Mouse (Mus musculus) limb, embryonic 12.5 days (tissue): ENCODE results near the gene Reep6. TPM values are rescaled to one million over a fixed set of nuclear protein-coding genes. Genes with fewer than 3 reads are reported as not detected.

Experiments used
- ATAC-seq: fragments of 200-750 bp; cut with Nextera tagmentation; 2 replicates; pipeline ENCODE4 v1.8.0; 2017; ENCODE audit warnings: low read depth, moderate TSS enrichment; ENCODE audit not compliant: insufficient number of reproducible peaks, insufficient read depth, low FRiP score, low TSS enrichment
- H3K27ac ChIP-seq: fragments of 300-500 bp; sonication (generic); 2 replicates; pipeline ENCODE4 v1.5.1; 2016; ENCODE audit warnings: mild to moderate bottlenecking, moderate library complexity
- H3K27me3 ChIP-seq: fragments of 300-500 bp; sonication (generic); 2 replicates; pipeline ENCODE4 v1.6.1; 2016; ENCODE audit warnings: mild to moderate bottlenecking, moderate library complexity
- H3K36me3 ChIP-seq: fragments of 300-500 bp; sonication (generic); 2 replicates; pipeline ENCODE4 v1.6.1; 2016; ENCODE audit warnings: mild to moderate bottlenecking, moderate library complexity
- H3K4me1 ChIP-seq: fragments of 300-500 bp; sonication (generic); replicated peaks from 2 replicates; pipeline ENCODE4 v1.6.1; 2016
- H3K4me2 ChIP-seq: fragments of 300-500 bp; sonication (generic); 2 replicates; pipeline ENCODE4 v1.6.1; 2016; ENCODE audit warnings: mild to moderate bottlenecking, moderate library complexity
- H3K4me3 ChIP-seq: fragments of 300-500 bp; sonication (generic); replicated peaks from 2 replicates; pipeline ENCODE4 v1.5.1; 2016; ENCODE audit warnings: mild to moderate bottlenecking
- H3K9ac ChIP-seq: fragments of 300-500 bp; sonication (generic); replicated peaks from 2 replicates; pipeline ENCODE4 v1.6.1; 2016; ENCODE audit warnings: mild to moderate bottlenecking, moderate library complexity
- H3K9me3 ChIP-seq: fragments of 300-500 bp; sonication (generic); 2 replicates; pipeline ENCODE4 v1.6.1; 2016; ENCODE audit warnings: mild to moderate bottlenecking, moderate library complexity
- WGBS: fragments of 180-500 bp; shearing (Covaris S2); methylation state at CpG from one replicate; pipeline ENCODE4 v1.1.7; 2016; 5-methylcytosine and 5-hydroxymethylcytosine counted together
- polyA plus RNA-seq: library from polyadenylated mRNA; unstranded; fragments of >200 nt; fragmentation: Nextera tagmentation; extraction: Ambion mirVana; gene quantifications from 2 replicates; pipeline ENCODE4 v1.2.1, GENCODE M21; 2016

Reep6 gene
- polyA plus RNA-seq, 1 experiment from 2014 or later = 4.1 TPM

- Histone ChIP-seq H3K36me3 (no peaks in the 10 kb centered on the region), H3K9ac (no peak overlapping the region), H3K27me3 (peaks cover 90% of the 10 kb centered on the region), H3K4me2 (peak overlapping the region; percentile 78), H3K9me3 (0 out of 2 replicates have a peak, but pooled peaks cover 4% of the 10 kb centered on the region), H3K4me1 (peaks cover 22% of the 10 kb centered on the region), H3K27ac (no peak overlapping the region), H3K4me3 (peak overlapping the region; percentile 46)
- WGBS = 37% methylated on average over 7 of the region's 7 CpGs
- ATAC-seq = no peak
Observed at GRCm38 (mm10) chr10:80357336-80357735, 27.6 kb downstream of the Reep6 start.

DNA sequence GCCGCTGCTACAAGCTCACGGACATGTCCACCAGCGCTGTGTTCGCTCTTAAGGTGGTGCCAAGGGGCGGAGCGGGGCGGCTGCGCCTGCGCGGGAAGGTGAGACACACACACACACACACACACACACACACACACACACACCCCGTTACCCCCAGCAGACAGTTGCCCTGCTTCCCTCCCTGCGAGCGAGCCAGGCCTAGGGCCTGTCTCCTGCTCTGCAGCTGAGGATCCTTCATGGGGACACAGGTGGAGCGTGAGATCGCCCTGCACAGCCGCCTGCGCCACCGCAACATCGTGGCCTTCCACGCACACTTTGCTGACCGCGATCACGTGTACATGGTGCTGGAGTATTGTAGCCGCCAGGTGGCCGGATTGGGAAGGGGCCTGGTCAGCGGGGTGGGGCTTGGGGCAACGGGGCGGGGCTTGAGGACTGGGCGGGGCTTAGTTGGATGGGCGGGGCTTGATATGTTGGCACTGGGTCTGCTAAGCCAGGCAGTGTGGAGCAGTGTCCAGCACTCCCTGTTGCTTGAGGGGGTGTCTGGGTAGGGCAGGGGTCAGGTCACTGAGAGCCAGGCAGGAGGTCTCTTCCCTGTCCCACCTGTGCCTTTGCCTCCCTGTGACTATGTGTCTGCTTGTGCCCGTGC lies 28.4 kb downstream of the Reep6 start:
- ATAC-seq = 0 out of 2 replicates have a peak, but pooled peaks have one; percentile 13
- 0 out of 2 replicates have a peak, but pooled peaks cover 6% of the 10 kb centered on the region for H3K9me3 ChIP-seq
- H3K27me3 ChIP-seq = peaks cover 90% of the 10 kb centered on the region
- peak overlapping the region; percentile 32 for H3K4me3 ChIP-seq
- H3K4me2 ChIP-seq = peak overlapping the region; percentile 53
- no peak overlapping the region; the same call in 1 of the 2 replicates for H3K9ac ChIP-seq
- 7% methylated on average over 28 of the region's 31 CpGs for WGBS
- no peak overlapping the region for H3K27ac ChIP-seq
- no peaks in the 10 kb centered on the region for H3K36me3 ChIP-seq
- H3K4me1 ChIP-seq = peaks cover 22% of the 10 kb centered on the region

DNA sequence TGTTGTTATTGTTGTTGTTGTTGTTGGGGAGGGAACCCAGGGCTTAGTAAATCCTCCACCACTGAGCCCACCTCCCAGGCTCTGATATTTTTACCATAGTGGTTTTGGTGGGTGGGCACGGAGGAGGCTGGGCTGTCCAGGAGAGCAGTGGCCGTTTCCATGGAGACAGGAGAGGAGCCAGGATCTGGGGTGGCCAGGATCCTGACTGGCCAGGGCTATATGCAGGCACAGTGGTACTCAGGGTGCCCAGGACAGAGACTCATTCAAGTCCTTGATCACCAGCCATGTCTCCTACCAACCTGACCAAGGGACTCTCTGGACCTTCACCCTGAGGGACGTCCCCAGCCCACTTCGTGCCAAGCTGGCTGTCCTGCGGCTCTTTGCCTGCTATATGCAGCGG lies 34.0 kb downstream of the Reep6 start:
- Histone ChIP-seq H3K4me2 (no peak overlapping the region), H3K9me3 (0 out of 2 replicates have a peak, but pooled peaks cover 6% of the 10 kb centered on the region), H3K4me1 (no peaks in the 10 kb centered on the region), H3K9ac (no peak overlapping the region), H3K4me3 (no peak overlapping the region), H3K36me3 (no peaks in the 10 kb centered on the region), H3K27me3 (peaks cover 50% of the 10 kb centered on the region), H3K27ac (no peak overlapping the region)
- WGBS = 31% methylated on average over 6 of the region's 6 CpGs
- no peak for ATAC-seq

- H3K9me3 ChIP-seq = 0 out of 2 replicates have a peak, but pooled peaks cover 6% of the 10 kb centered on the region
- 50% methylated on average over 6 of the region's 6 CpGs for WGBS
- H3K4me1 ChIP-seq = no peaks in the 10 kb centered on the region
- no peak overlapping the region for H3K27ac ChIP-seq
- H3K27me3 ChIP-seq = peaks cover 30% of the 10 kb centered on the region
- no peak for ATAC-seq
- no peaks in the 10 kb centered on the region for H3K36me3 ChIP-seq
- no peak overlapping the region for H3K9ac ChIP-seq
- H3K4me2 ChIP-seq = no peak overlapping the region
- no peak overlapping the region for H3K4me3 ChIP-seq
Observed at GRCm38 (mm10) chr10:80365736-80366135, 36.0 kb downstream of the Reep6 start.

- no peaks in the 10 kb centered on the region for H3K9me3 ChIP-seq
- H3K9ac ChIP-seq = no peak overlapping the region
- no peak overlapping the region for H3K4me2 ChIP-seq
- no peaks in the 10 kb centered on the region for H3K36me3 ChIP-seq
- no peak overlapping the region for H3K4me3 ChIP-seq
- peaks cover 18% of the 10 kb centered on the region for H3K27me3 ChIP-seq
- H3K27ac ChIP-seq = no peak overlapping the region
- no peak for ATAC-seq
- peaks cover 8% of the 10 kb centered on the region; the same call in 1 of the 2 replicates for H3K4me1 ChIP-seq
- 70% methylated on average over 5 of the region's 5 CpGs for WGBS
Observed at GRCm38 (mm10) chr10:80367954-80368353, 38.2 kb downstream of the Reep6 start.

DNA sequence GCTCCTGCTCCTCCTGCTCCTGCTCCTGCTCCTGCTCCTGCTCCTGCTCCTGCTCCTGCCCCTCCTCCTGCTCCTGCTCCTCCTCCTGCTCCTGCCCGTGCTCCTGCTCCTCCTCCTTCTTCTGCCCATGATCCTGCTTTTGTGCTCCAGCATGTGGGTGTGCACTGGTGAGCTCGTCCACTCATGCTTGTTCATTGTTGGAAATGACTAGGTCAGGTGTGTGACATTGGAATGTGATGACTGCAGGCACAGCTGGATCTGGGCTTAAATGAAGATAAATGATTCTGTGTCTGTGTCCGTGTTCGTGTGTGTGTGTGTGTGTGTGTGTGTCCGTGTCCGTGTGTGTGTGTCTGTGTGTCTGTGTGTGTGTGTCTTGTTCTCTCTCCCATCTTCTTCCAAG lies 38.6 kb downstream of the Reep6 start:
- no peak for ATAC-seq
- Histone ChIP-seq H3K4me2 (no peak overlapping the region), H3K4me3 (no peak overlapping the region), H3K27me3 (peaks cover 16% of the 10 kb centered on the region), H3K27ac (no peak overlapping the region), H3K36me3 (no peaks in the 10 kb centered on the region), H3K9me3 (no peaks in the 10 kb centered on the region), H3K9ac (no peak overlapping the region), H3K4me1 (peaks cover 8% of the 10 kb centered on the region; the same call in 1 of the 2 replicates)
- WGBS = 83% methylated on average over 6 of the region's 6 CpGs

DNA sequence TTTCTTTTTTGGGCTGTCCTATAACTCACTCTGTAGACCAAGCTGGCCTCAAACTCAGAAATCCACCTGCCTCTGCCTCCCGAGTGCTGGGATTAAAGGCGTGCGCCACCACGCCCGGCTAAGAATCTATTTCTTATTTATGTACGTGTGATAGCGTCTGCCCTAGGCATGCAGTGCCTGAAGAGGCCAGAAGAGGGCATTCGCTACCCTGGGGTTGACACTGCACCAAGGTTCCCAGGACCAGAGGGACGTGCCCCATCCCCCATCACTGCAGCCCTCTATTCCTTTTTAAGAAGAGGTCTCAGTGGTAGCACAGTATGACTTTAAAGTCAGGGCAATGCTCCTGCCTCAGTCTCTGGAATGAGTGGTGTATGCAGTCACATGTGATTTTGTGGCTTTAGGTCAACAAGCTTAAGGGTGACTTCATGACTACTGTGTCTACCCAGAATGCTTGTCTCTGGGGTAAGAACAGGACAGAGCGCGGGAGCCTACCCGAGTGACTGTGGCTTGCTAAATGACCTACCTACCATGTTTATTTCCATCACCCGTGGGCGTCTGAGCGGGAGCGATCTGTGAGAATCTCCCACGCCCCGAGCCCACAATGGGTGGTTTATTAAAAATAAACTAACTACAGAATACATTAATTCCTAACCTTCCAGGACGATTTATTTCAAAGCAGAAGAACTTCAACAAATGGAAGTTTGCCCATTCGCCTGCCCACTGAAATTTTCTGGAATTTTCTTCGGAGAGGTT lies 40.4 kb downstream of the Reep6 start:
- Histone ChIP-seq H3K4me3 (no peak overlapping the region), H3K27me3 (no peaks in the 10 kb centered on the region; the same call in 1 of the 2 replicates), H3K9ac (no peak overlapping the region), H3K4me1 (peaks cover 8% of the 10 kb centered on the region; the same call in 1 of the 2 replicates), H3K27ac (no peak overlapping the region), H3K36me3 (no peaks in the 10 kb centered on the region), H3K4me2 (no peak overlapping the region), H3K9me3 (no peaks in the 10 kb centered on the region)
- no peak for ATAC-seq
- WGBS = 80% methylated on average over 21 of the region's 21 CpGs

DNA sequence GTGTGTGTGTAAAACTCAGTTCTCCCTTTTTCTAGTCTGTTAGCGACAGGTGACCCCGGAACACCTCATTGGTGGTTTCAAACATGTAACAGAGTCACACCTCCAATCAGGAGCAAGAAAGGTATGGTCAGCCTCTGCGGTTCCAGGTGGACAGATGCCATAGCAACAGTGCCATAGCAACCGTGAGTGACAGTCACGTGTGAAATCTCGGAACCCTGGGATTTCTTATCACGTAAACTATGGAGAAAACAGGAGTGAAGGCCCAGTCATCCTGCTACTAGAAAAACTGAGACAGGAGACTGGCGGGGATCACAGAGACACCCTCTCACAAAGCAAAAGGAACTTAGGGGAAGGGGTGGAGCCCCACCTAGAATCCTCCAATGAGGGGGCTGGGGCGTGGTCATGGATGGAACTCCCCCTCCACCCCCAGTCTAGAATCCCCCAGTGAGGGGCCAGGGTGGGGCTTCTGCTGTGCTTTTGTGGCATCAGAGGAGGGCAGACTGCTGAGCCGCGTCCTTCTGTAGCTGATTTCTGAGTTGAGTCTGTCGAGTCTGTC lies 41.7 kb downstream of the Reep6 start:
- ATAC-seq = peak; percentile 85
- Histone ChIP-seq H3K4me2 (peak overlapping the region; percentile 48), H3K9ac (peak overlapping the region; percentile 0; the same call in 1 of the 2 replicates), H3K27ac (peak overlapping the region; percentile 59; the same call in 1 of the 2 replicates), H3K4me1 (peaks cover 8% of the 10 kb centered on the region; the same call in 1 of the 2 replicates), H3K4me3 (peak overlapping the region; percentile 41), H3K27me3 (no peaks in the 10 kb centered on the region; the same call in 1 of the 2 replicates), H3K9me3 (no peaks in the 10 kb centered on the region), H3K36me3 (no peaks in the 10 kb centered on the region)
- WGBS = 3% methylated on average over 12 of the region's 12 CpGs

DNA sequence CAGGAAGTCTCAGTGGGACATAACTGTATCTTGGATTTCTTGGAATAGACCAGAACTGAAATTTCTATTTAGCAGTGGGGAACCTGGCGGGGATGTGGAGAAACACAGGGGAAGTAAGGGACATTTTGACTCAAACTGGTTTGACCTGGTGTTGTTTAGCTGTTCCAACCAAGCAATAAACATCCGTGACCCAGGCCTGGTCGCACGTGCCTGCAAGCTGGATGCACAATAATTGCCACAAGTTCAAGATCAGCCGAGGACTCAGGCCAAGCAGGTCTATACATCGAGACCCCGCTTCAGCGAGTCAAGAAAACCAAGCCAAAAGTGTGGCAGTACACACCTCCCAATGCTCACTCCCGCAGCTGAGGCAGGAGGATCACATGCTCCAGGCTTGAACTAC lies 42.2 kb downstream of the Reep6 start:
- peak overlapping the region; percentile 59; the same call in 1 of the 2 replicates for H3K27ac ChIP-seq
- no peak for ATAC-seq
- peak overlapping the region; percentile 48 for H3K4me2 ChIP-seq
- no peaks in the 10 kb centered on the region for H3K9me3 ChIP-seq
- no peaks in the 10 kb centered on the region for H3K36me3 ChIP-seq
- H3K4me1 ChIP-seq = peaks cover 8% of the 10 kb centered on the region; the same call in 1 of the 2 replicates
- peak overlapping the region; percentile 0; the same call in 1 of the 2 replicates for H3K9ac ChIP-seq
- no peaks in the 10 kb centered on the region; the same call in 1 of the 2 replicates for H3K27me3 ChIP-seq
- WGBS = 52% methylated on average over 9 of the region's 9 CpGs
- H3K4me3 ChIP-seq = peak overlapping the region; percentile 41

DNA sequence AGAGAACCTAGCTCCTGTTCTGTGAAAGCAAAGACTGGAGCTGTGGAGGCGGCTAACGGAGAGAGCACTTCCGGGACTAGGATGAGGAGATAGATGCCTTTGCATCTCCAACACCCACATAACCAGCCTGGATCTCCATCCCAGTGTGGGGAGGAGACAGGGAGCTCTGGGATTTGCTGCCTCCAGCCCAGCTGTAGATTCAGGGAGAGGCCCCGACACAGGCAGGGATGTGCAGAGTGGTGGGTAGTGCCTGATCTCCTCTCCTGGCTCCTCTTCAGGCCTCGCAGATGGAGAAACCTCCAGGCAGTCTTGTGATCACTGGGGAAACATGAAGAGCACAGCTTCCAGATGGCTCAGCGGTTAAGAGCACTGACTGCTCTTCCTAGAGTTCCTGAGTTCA lies 43.0 kb downstream of the Reep6 start:
- no peaks in the 10 kb centered on the region for H3K36me3 ChIP-seq
- no peaks in the 10 kb centered on the region; the same call in 1 of the 2 replicates for H3K27me3 ChIP-seq
- no peak overlapping the region for H3K4me3 ChIP-seq
- peaks cover 8% of the 10 kb centered on the region; the same call in 1 of the 2 replicates for H3K4me1 ChIP-seq
- H3K9ac ChIP-seq = no peak overlapping the region
- no peak overlapping the region for H3K27ac ChIP-seq
- H3K9me3 ChIP-seq = no peaks in the 10 kb centered on the region
- no peak overlapping the region for H3K4me2 ChIP-seq
- 79% methylated on average over 6 of the region's 6 CpGs for WGBS
- ATAC-seq = no peak

DNA sequence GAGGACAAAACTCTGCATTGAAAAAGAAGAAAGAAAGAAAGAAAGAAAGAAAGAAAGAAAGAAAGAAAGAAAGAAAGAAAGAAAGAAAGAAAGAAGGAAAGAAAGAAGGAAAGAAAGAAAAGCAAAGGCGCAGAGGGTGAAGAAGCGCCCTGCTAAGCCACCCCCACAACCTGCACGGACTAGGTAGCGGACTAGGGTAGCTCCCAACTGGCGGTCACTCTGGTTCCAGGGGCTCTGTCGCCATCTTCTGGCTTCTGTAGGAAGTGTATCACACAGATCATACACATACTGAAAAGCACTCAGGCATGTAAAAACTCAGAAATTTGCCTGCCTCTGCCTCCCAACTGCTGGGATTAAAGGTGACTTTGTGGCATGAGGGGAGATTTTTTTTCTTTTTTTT lies 44.3 kb downstream of the Reep6 start:
- Histone ChIP-seq H3K27ac (no peak overlapping the region), H3K4me1 (peaks cover 8% of the 10 kb centered on the region; the same call in 1 of the 2 replicates), H3K9ac (no peak overlapping the region), H3K9me3 (no peaks in the 10 kb centered on the region), H3K4me2 (no peak overlapping the region), H3K36me3 (no peaks in the 10 kb centered on the region), H3K27me3 (no peaks in the 10 kb centered on the region), H3K4me3 (no peak overlapping the region)
- 19% methylated on average over 6 of the region's 6 CpGs for WGBS
- ATAC-seq = no peak
